Mouse (Mus musculus): ENCODE data around the gene Oprl1. TPM values are rescaled to one million over a fixed set of nuclear protein-coding genes. Genes with fewer than 3 reads are reported as not detected.
A peak's percentile ranks its signal among the peaks of the same experiment; 100 is the strongest.

Oprl1 gene
- total and polyA plus RNA-seq, 3 experiments: not detected

- peaks cover 65% of the 10 kb centered on the region for H3K27me3 ChIP-seq (ENCODE audit: insufficient read depth, low read length)
- ATAC-seq (ENCODE audit: extremely low read depth, insufficient number of reproducible peaks, low FRiP score, poor library complexity, severe bottlenecking) (no peak), DNase-seq (ENCODE audit: low spot score) (no peak)
- peaks cover 10% of the 10 kb centered on the region for H3K4me1 ChIP-seq (ENCODE audit: insufficient read depth, low read depth, low read length)
- no peak overlapping the region for H3K4me3 ChIP-seq (ENCODE audit: low read depth, low read length)
- TF ChIP-seq TAL1 (conservative IDR thresholded peaks at IDR 0.05; ENCODE audit: low read depth, low read length): no peak
- no peak for TF ChIP-seq CTCF (IDR thresholded peaks at IDR 0.05; ENCODE audit: low read depth, low read length)
- TF ChIP-seq GATA2 (IDR thresholded peaks at IDR 0.05; ENCODE audit: borderline replicate concordance, low read depth, low read length): no peak
- no peak for TF ChIP-seq POLR2AphosphoS5 (IDR thresholded peaks at IDR 0.05; ENCODE audit: insufficient replicate concordance, low read depth, low read length)
- no peak for TF ChIP-seq GATA1 (IDR thresholded peaks at IDR 0.05; ENCODE audit: borderline replicate concordance, low read length)
- no peaks in the 10 kb centered on the region for H3K36me3 ChIP-seq (replicated peaks)
- H3K9me3 ChIP-seq (replicated peaks): peaks cover 6% of the 10 kb centered on the region
These were observed 39.9 kb upstream of the Oprl1 start for GRCm38 (mm10) chr2:181674934-181675333.

GRCm38 (mm10) chr2:181675454-181675853 is 39.4 kb upstream of the Oprl1 start:
- H3K4me1 ChIP-seq (ENCODE audit: insufficient read depth, low read depth, low read length): peaks cover 14% of the 10 kb centered on the region
- TF ChIP-seq GATA1 (IDR thresholded peaks at IDR 0.05; ENCODE audit: borderline replicate concordance, low read length) (no peak), TAL1 (conservative IDR thresholded peaks at IDR 0.05; ENCODE audit: low read depth, low read length) (no peak), CTCF (IDR thresholded peaks at IDR 0.05; ENCODE audit: low read depth, low read length) (no peak), GATA2 (IDR thresholded peaks at IDR 0.05; ENCODE audit: borderline replicate concordance, low read depth, low read length) (no peak), POLR2AphosphoS5 (IDR thresholded peaks at IDR 0.05; ENCODE audit: insufficient replicate concordance, low read depth, low read length) (no peak)
- H3K27me3 ChIP-seq (ENCODE audit: insufficient read depth, low read length): peaks cover 64% of the 10 kb centered on the region
- DNase-seq (ENCODE audit: low spot score) (no peak), ATAC-seq (ENCODE audit: extremely low read depth, insufficient number of reproducible peaks, low FRiP score, poor library complexity, severe bottlenecking) (no peak)
- no peaks in the 10 kb centered on the region for H3K36me3 ChIP-seq (replicated peaks)
- no peak overlapping the region; the same call in 1 of the 2 replicates for H3K4me3 ChIP-seq (ENCODE audit: low read depth, low read length)
- peaks cover 6% of the 10 kb centered on the region for H3K9me3 ChIP-seq (replicated peaks)

GRCm38 (mm10) chr2:181676424-181676823 is 38.4 kb upstream of the Oprl1 start:
- DNase-seq (ENCODE audit: low spot score) (no peak), ATAC-seq (ENCODE audit: extremely low read depth, insufficient number of reproducible peaks, low FRiP score, poor library complexity, severe bottlenecking) (no peak)
- Histone ChIP-seq H3K4me1 (ENCODE audit: insufficient read depth, low read depth, low read length) (peaks cover 17% of the 10 kb centered on the region), H3K36me3 (replicated peaks) (no peaks in the 10 kb centered on the region), H3K9me3 (replicated peaks) (peaks cover under 1% of the 10 kb centered on the region; the same call in 1 of the 2 replicates), H3K4me3 (ENCODE audit: low read depth, low read length) (no peak overlapping the region), H3K27me3 (ENCODE audit: insufficient read depth, low read length) (peaks cover 64% of the 10 kb centered on the region)
- TF ChIP-seq GATA2 (IDR thresholded peaks at IDR 0.05; ENCODE audit: borderline replicate concordance, low read depth, low read length) (no peak), POLR2AphosphoS5 (IDR thresholded peaks at IDR 0.05; ENCODE audit: insufficient replicate concordance, low read depth, low read length) (no peak), GATA1 (IDR thresholded peaks at IDR 0.05; ENCODE audit: borderline replicate concordance, low read length) (no peak), CTCF (IDR thresholded peaks at IDR 0.05; ENCODE audit: low read depth, low read length) (no peak), TAL1 (conservative IDR thresholded peaks at IDR 0.05; ENCODE audit: low read depth, low read length) (no peak)

- Histone ChIP-seq H3K36me3 (replicated peaks) (no peaks in the 10 kb centered on the region), H3K4me3 (ENCODE audit: low read depth, low read length) (no peak overlapping the region), H3K9me3 (replicated peaks) (no peaks in the 10 kb centered on the region), H3K27me3 (ENCODE audit: insufficient read depth, low read length) (peaks cover 66% of the 10 kb centered on the region), H3K4me1 (ENCODE audit: insufficient read depth, low read depth, low read length) (peaks cover 17% of the 10 kb centered on the region)
- ATAC-seq (ENCODE audit: extremely low read depth, insufficient number of reproducible peaks, low FRiP score, poor library complexity, severe bottlenecking) (no peak), DNase-seq (ENCODE audit: low spot score) (no peak)
- TF ChIP-seq GATA2 (IDR thresholded peaks at IDR 0.05; ENCODE audit: borderline replicate concordance, low read depth, low read length) (no peak), CTCF (IDR thresholded peaks at IDR 0.05; ENCODE audit: low read depth, low read length) (no peak), TAL1 (conservative IDR thresholded peaks at IDR 0.05; ENCODE audit: low read depth, low read length) (no peak), GATA1 (IDR thresholded peaks at IDR 0.05; ENCODE audit: borderline replicate concordance, low read length) (no peak), POLR2AphosphoS5 (IDR thresholded peaks at IDR 0.05; ENCODE audit: insufficient replicate concordance, low read depth, low read length) (no peak)
These were observed 37.6 kb upstream of the Oprl1 start for GRCm38 (mm10) chr2:181677096-181677754.

- Histone ChIP-seq H3K9me3 (replicated peaks) (no peaks in the 10 kb centered on the region), H3K4me3 (ENCODE audit: low read depth, low read length) (no peak overlapping the region), H3K36me3 (replicated peaks) (no peaks in the 10 kb centered on the region), H3K27me3 (ENCODE audit: insufficient read depth, low read length) (peaks cover 68% of the 10 kb centered on the region), H3K4me1 (ENCODE audit: insufficient read depth, low read depth, low read length) (peaks cover 17% of the 10 kb centered on the region)
- no peak for ATAC-seq (ENCODE audit: extremely low read depth, insufficient number of reproducible peaks, low FRiP score, poor library complexity, severe bottlenecking)
- TF ChIP-seq TAL1 (conservative IDR thresholded peaks at IDR 0.05; ENCODE audit: low read depth, low read length): no peak
- no peak for DNase-seq (ENCODE audit: low spot score)
These were observed 37.1 kb upstream of the Oprl1 start for GRCm38 (mm10) chr2:181677755-181678098.

- ATAC-seq (ENCODE audit: extremely low read depth, insufficient number of reproducible peaks, low FRiP score, poor library complexity, severe bottlenecking) (peak; percentile 74), DNase-seq (ENCODE audit: low spot score) (peak; percentile 73)
- Histone ChIP-seq H3K27me3 (ENCODE audit: insufficient read depth, low read length) (peaks cover 66% of the 10 kb centered on the region), H3K36me3 (replicated peaks) (no peaks in the 10 kb centered on the region), H3K4me3 (ENCODE audit: low read depth, low read length) (no peak overlapping the region), H3K9me3 (replicated peaks) (no peaks in the 10 kb centered on the region), H3K4me1 (ENCODE audit: insufficient read depth, low read depth, low read length) (peaks cover 17% of the 10 kb centered on the region)
- TF ChIP-seq CTCF (IDR thresholded peaks at IDR 0.05; ENCODE audit: low read depth, low read length): peak; percentile 42; the same call in 1 of the 2 replicates
- no peak for TF ChIP-seq TAL1 (conservative IDR thresholded peaks at IDR 0.05; ENCODE audit: low read depth, low read length)
- no peak for TF ChIP-seq GATA1 (IDR thresholded peaks at IDR 0.05; ENCODE audit: borderline replicate concordance, low read length)
These were observed 36.0 kb upstream of the Oprl1 start for GRCm38 (mm10) chr2:181678780-181679179.

Measured in G1E (cell line).